Mouse (Mus musculus) CH12.LX (cell line): ENCODE measurements around the gene Gstp2. TPM values are rescaled to one million over a fixed set of nuclear protein-coding genes. Genes with fewer than 3 reads are reported as not detected.

Experiments used
- DNase-seq: peaks from one replicate; pipeline ENCODE4 v3.0.0-alpha.2; 2013; ENCODE audit errors: extremely low read depth
- H3K27ac ChIP-seq: 2 replicates; pipeline ENCODE4 v1.5.1; 2012; ENCODE audit warnings: low read depth, mild to moderate bottlenecking, control low read depth, moderate library complexity; ENCODE audit not compliant: insufficient read depth
- H3K27me3 ChIP-seq: replicated peaks from 2 replicates; pipeline ENCODE3; 2012; ENCODE audit warnings: inconsistent platforms
- H3K36me3 ChIP-seq, 2 experiments: replicated peaks in 1 of 2; 2 replicates each; pipeline versions ENCODE3 to v1.6.1; 2012; ENCODE audit warnings: inconsistent platforms in 1 of 2, low read length in 1 of 2, mild to moderate bottlenecking in 1 of 2, mixed read lengths in 1 of 2, moderate library complexity in 1 of 2; ENCODE audit not compliant: control insufficient read depth in 1 of 2, insufficient read depth in 1 of 2
- H3K4me1 ChIP-seq, 2 experiments: 2 replicates each; pipeline ENCODE4 v1.6.1; 2012; ENCODE audit warnings: inconsistent platforms in 1 of 2, moderate library complexity in 1 of 2; ENCODE audit not compliant: insufficient read depth in 2 of 2, control insufficient read depth in 1 of 2
- H3K4me2 ChIP-seq: 2 replicates; pipeline ENCODE4 v1.6.1; 2012; ENCODE audit warnings: low read depth, mild to moderate bottlenecking, control low read depth; ENCODE audit not compliant: poor library complexity, insufficient read depth, severe bottlenecking
- H3K4me3 ChIP-seq, 3 experiments: fragments of 150-350 bp in 1 of 3; sonication (generic) in 1 of 3; replicated peaks in 1 of 3; 2 replicates each; pipeline versions ENCODE3 to v1.5.1; 2011 to 2012; ENCODE audit warnings: low read depth in 2 of 3, low read length in 2 of 3, mild to moderate bottlenecking in 2 of 3, moderate library complexity in 2 of 3, control low read depth in 1 of 3, improper control_type of control experiment in 1 of 3, inconsistent platforms in 1 of 3, mixed read lengths in 1 of 3; ENCODE audit not compliant: poor library complexity in 1 of 3
- H3K79me2 ChIP-seq: replicated peaks from 2 replicates; pipeline ENCODE4 v1.6.1; 2012; ENCODE audit warnings: mild to moderate bottlenecking, moderate library complexity; ENCODE audit not compliant: control insufficient read depth, poor library complexity, insufficient read depth, severe bottlenecking; ENCODE audit errors: extremely low read depth
- H3K9ac ChIP-seq: 2 replicates; pipeline ENCODE4 v1.6.1; 2012; ENCODE audit warnings: low read depth, mild to moderate bottlenecking, control low read depth, moderate library complexity; ENCODE audit not compliant: insufficient read depth
- H3K9me3 ChIP-seq: replicated peaks from 2 replicates; pipeline ENCODE3; 2012; ENCODE audit warnings: low read length, inconsistent platforms, mixed read lengths
- CHD2 ChIP-seq: IDR thresholded peaks from 2 replicates; pipeline ENCODE4 v1.6.1; 2011; ENCODE audit warnings: low read length, improper control_type of control experiment
- CTCF ChIP-seq, 2 experiments: IDR thresholded peaks in 1 of 2; conservative IDR thresholded peaks in 1 of 2; 2 replicates each; pipeline ENCODE4 v1.5.1; 2011 to 2012; ENCODE audit warnings: low read depth in 2 of 2, low read length in 2 of 2, improper control_type of control experiment in 1 of 2, inconsistent platforms in 1 of 2, mild to moderate bottlenecking in 1 of 2, moderate library complexity in 1 of 2
- GABPA ChIP-seq: IDR thresholded peaks from 2 replicates; pipeline ENCODE4 v1.6.1; 2012; ENCODE audit warnings: low read depth, low read length, improper control_type of control experiment, inconsistent platforms; ENCODE audit not compliant: insufficient replicate concordance
- HCFC1 ChIP-seq: IDR thresholded peaks from 2 replicates; pipeline ENCODE4 v1.6.1; 2012; ENCODE audit warnings: low read depth, mild to moderate bottlenecking, inconsistent platforms, low read length, improper control_type of control experiment
- JUN ChIP-seq: IDR thresholded peaks from 2 replicates; pipeline ENCODE4 v1.6.1; 2011; ENCODE audit warnings: low read depth, mild to moderate bottlenecking, low read length, improper control_type of control experiment, moderate library complexity; ENCODE audit not compliant: insufficient read depth
- JUND ChIP-seq: conservative IDR thresholded peaks from 2 replicates; pipeline ENCODE4 v1.6.1; 2011; ENCODE audit warnings: low read depth, low read length, improper control_type of control experiment
- KAT2A ChIP-seq: IDR thresholded peaks from 2 replicates; pipeline ENCODE4 v1.6.1; 2012; ENCODE audit warnings: low read length, improper control_type of control experiment, inconsistent platforms; ENCODE audit not compliant: insufficient replicate concordance
- MAX ChIP-seq: IDR thresholded peaks from 2 replicates; pipeline ENCODE4 v1.6.1; 2011; ENCODE audit warnings: low read length, improper control_type of control experiment
- NRF1 ChIP-seq: IDR thresholded peaks from 2 replicates; pipeline ENCODE4 v1.6.1; 2014; ENCODE audit warnings: low read depth, mild to moderate bottlenecking, inconsistent platforms, low read length, improper control_type of control experiment, moderate library complexity
- PAX5 ChIP-seq: IDR thresholded peaks from 2 replicates; pipeline ENCODE4 v1.6.1; 2012; ENCODE audit warnings: low read length, inconsistent platforms, mixed read lengths
- RAD21 ChIP-seq: IDR thresholded peaks from 2 replicates; pipeline ENCODE4 v1.6.1; 2011; ENCODE audit warnings: low read depth, mild to moderate bottlenecking, low read length, improper control_type of control experiment, moderate library complexity
- SIN3A ChIP-seq: IDR thresholded peaks from 2 replicates; pipeline ENCODE4 v1.6.1; 2012; ENCODE audit warnings: low read length, improper control_type of control experiment, inconsistent platforms
- TCF12 ChIP-seq: IDR thresholded peaks from 2 replicates; pipeline ENCODE4 v1.6.1; 2014; ENCODE audit warnings: low read depth, mild to moderate bottlenecking, inconsistent platforms, low read length, improper control_type of control experiment
- USF1 ChIP-seq: IDR thresholded peaks from 2 replicates; pipeline ENCODE4 v1.6.1; 2014; ENCODE audit warnings: low read depth, mild to moderate bottlenecking, inconsistent platforms, low read length, improper control_type of control experiment
- USF2 ChIP-seq: conservative IDR thresholded peaks from 2 replicates; pipeline ENCODE4 v1.6.1; 2011; ENCODE audit warnings: low read depth, low read length, improper control_type of control experiment
- ZNF384 ChIP-seq: IDR thresholded peaks from 2 replicates; pipeline ENCODE4 v1.6.1; 2012; ENCODE audit warnings: low read depth, low read length, improper control_type of control experiment, inconsistent platforms
- dilution Hi-C: fragments of 300-500 bp; cut with MboI; formaldehyde crosslinking; loops from 2 replicates; pipeline ENCODE4 v1.14.3; 2020; ENCODE audit warnings: low sequenced_read_pairs; ENCODE audit not compliant: extremely low pct_unique_long_range_greater_than_20kb, extremely low pct_ligation_motif_present
- in situ Hi-C: fragments of 300-500 bp; cut with MboI; formaldehyde crosslinking; loops from 3 replicates; pipeline ENCODE4 v1.14.3; 2019; ENCODE audit warnings: low sequenced_read_pairs, low pct_ligation_motif_present, low pct_unique_long_range_greater_than_20kb, mixed read lengths
- polyA plus RNA-seq: library from polyadenylated mRNA; unstranded; fragments of >175 nt; gene quantifications from 2 replicates; pipeline ENCODE4 v1.2.1, GENCODE M21; 2012; ENCODE audit warnings: low read depth; ENCODE audit not compliant: insufficient read length
- total RNA-seq, 2 experiments: library from RNA; depleted of rRNA; stranded (reverse); fragments of 300-350 nt in 1 of 2; fragments of >200 nt in 1 of 2; gene quantifications; 2 replicates each; pipeline ENCODE4 v1.2.3; 2012 to 2014

The Gstp2 gene
- total and polyA plus RNA-seq, 3 experiments: 1.4 to 21.1 TPM; not detected in 1

DNA sequence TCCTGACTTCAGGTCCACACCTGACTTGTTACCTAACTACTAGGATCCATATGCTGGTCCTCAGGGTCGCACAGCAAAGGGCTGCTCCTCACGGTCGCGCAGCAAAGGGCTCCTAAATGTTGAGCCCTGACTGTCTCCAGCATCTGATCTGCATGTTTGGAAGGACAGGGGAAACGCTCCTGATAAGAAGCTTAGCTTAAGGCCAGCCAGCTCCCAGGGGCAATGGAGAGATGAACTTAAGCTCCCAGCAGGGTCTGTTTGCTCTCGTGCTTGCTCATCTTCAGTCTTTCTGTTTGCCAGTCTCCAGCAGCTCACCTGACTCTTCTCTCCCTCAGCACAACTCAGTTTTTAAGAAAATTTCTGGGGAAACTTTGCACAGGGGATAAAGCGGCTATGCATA lies 13.2 kb downstream of the Gstp2 start:
- in situ Hi-C loops: no loop called here
- H3K9ac ChIP-seq: no peak overlapping the region
- H3K27ac ChIP-seq: no peak overlapping the region
- no peak for DNase-seq
- peaks cover 4% of the 10 kb centered on the region; the same call in 1 of the 2 replicates for H3K79me2 ChIP-seq
- peaks cover 1% of the 10 kb centered on the region for H3K27me3 ChIP-seq
- H3K9me3 ChIP-seq: peaks cover 10% of the 10 kb centered on the region
- dilution Hi-C loops: no loop called here
- H3K4me3 ChIP-seq: no peak overlapping the region
- TF ChIP-seq KAT2A: no peak
- no peak for TF ChIP-seq CTCF (conservative IDR thresholded peaks at IDR 0.05 in 1 of 2, IDR thresholded peaks at IDR 0.05 in 1 of 2; ENCODE audit: low read depth in 2 of 2, low read length in 2 of 2)
- TF ChIP-seq ZNF384: no peak
- TF ChIP-seq TCF12: no peak
- peaks cover 10 to 16% of the 10 kb centered on the region in 2 experiments for H3K4me1 ChIP-seq
- peaks cover 4 to 15% of the 10 kb centered on the region in 2 experiments for H3K36me3 ChIP-seq
- H3K4me2 ChIP-seq: no peak overlapping the region

DNA sequence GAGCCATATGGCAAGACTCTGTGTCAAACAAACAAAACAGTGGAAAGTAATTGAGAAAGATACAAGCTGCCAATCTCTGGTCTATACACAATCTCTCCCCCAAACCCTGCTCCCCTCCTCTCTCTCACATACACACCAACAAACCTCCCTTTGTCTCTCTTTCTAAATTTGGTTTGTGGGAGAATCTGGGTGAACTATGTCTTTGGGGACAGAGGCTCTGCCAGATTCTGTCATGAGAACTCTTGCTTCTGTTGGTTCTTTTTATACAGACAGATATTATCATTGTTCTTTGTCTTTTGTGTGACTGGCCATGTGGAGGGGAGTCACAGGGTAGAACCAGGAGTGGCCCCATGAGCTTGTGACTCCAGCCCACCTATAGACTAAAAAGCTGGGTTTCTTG lies 18.2 kb downstream of the Gstp2 start:
- no peaks in the 10 kb centered on the region for H3K36me3 ChIP-seq
- no peaks in the 10 kb centered on the region for H3K4me1 ChIP-seq
- no peak overlapping the region for H3K4me3 ChIP-seq
- no peaks in the 10 kb centered on the region for H3K79me2 ChIP-seq
- H3K9ac ChIP-seq: no peak overlapping the region
- in situ Hi-C loops: no loop called here
- no peak overlapping the region for H3K4me2 ChIP-seq
- no peak for TF ChIP-seq SIN3A
- no peak overlapping the region for H3K27ac ChIP-seq
- no peak for DNase-seq
- dilution Hi-C loops: no loop called here
- peaks cover 1% of the 10 kb centered on the region for H3K27me3 ChIP-seq
- H3K9me3 ChIP-seq: peaks cover 26% of the 10 kb centered on the region

GRCm38 (mm10) chr19:4023185-4023584 lies 22.6 kb downstream of the Gstp2 start:
- Histone ChIP-seq H3K36me3 (no peaks in the 10 kb centered on the region), H3K4me2 (no peak overlapping the region), H3K79me2 (no peaks in the 10 kb centered on the region), H3K27ac (no peak overlapping the region), H3K4me1 (peaks cover 9 to 14% of the 10 kb centered on the region in 2 experiments), H3K9ac (no peak overlapping the region), H3K9me3 (peaks cover 21% of the 10 kb centered on the region), H3K4me3 (no peak overlapping the region), H3K27me3 (no peaks in the 10 kb centered on the region)
- no peak for TF ChIP-seq JUND
- TF ChIP-seq JUN: no peak
- no peak for TF ChIP-seq GABPA
- no peak for TF ChIP-seq CHD2
- no peak for TF ChIP-seq USF1
- no peak for TF ChIP-seq HCFC1
- no peak for TF ChIP-seq NRF1
- no peak for TF ChIP-seq RAD21
- TF ChIP-seq MAX: no peak
- no peak for TF ChIP-seq USF2
- TF ChIP-seq PAX5: no peak
- DNase-seq: no peak
- in situ Hi-C loops (no loop called here), dilution Hi-C loops (no loop called here)
